Mouse (Mus musculus): ENCODE measurements around the gene Vsig10. TPM values are rescaled to one million over a fixed set of nuclear protein-coding genes. Genes with fewer than 3 reads are reported as not detected.
A peak's percentile ranks its signal among the peaks of the same experiment; 100 is the strongest.
"Not testable (repeated sequence)": the region's sequence is repeated elsewhere in the genome, so short reads cannot be mapped to it uniquely, and the experiment has no call there.

Vsig10 gene
- polyA plus RNA-seq, 1 experiment from 2014 or later = 1.8 TPM

- H3K4me3 ChIP-seq (replicated peaks) = no peak overlapping the region
- no peak overlapping the region for H3K4me2 ChIP-seq
- no peaks in the 10 kb centered on the region for H3K27me3 ChIP-seq (replicated peaks)
- H3K9me3 ChIP-seq (replicated peaks) = no peaks in the 10 kb centered on the region
- peaks cover 11% of the 10 kb centered on the region; the same call in 1 of the 2 replicates for H3K4me1 ChIP-seq
- ATAC-seq (ENCODE audit: low FRiP score) = no peak
- peaks cover 74% of the 10 kb centered on the region for H3K36me3 ChIP-seq
- H3K27ac ChIP-seq (replicated peaks) = no peak overlapping the region
- WGBS = 19% methylated on average over 8 of the region's 8 CpGs
- H3K9ac ChIP-seq (replicated peaks) = no peak overlapping the region
Observed at GRCm38 (mm10) chr5:117367206-117367605, 48.3 kb downstream of the Vsig10 start.

GRCm38 (mm10) chr5:117370592-117370991 is 51.7 kb downstream of the Vsig10 start:
- H3K9me3 ChIP-seq (replicated peaks) = no peaks in the 10 kb centered on the region
- no peak overlapping the region for H3K9ac ChIP-seq (replicated peaks)
- H3K27ac ChIP-seq (replicated peaks) = no peak overlapping the region
- no peak overlapping the region for H3K4me2 ChIP-seq
- peaks cover 86% of the 10 kb centered on the region for H3K36me3 ChIP-seq
- no peaks in the 10 kb centered on the region for H3K4me1 ChIP-seq
- no peak overlapping the region for H3K4me3 ChIP-seq (replicated peaks)
- 89% methylated on average over 10 of the region's 10 CpGs for WGBS
- ATAC-seq (ENCODE audit: low FRiP score) = no peak
- H3K27me3 ChIP-seq (replicated peaks) = no peaks in the 10 kb centered on the region

GRCm38 (mm10) chr5:117373418-117373817 is 54.5 kb downstream of the Vsig10 start:
- WGBS = 96% methylated on average over 9 of the region's 9 CpGs
- Histone ChIP-seq H3K9me3 (replicated peaks) (no peaks in the 10 kb centered on the region), H3K27ac (replicated peaks) (no peak overlapping the region), H3K36me3 (peaks cover 89% of the 10 kb centered on the region), H3K9ac (replicated peaks) (no peak overlapping the region), H3K4me1 (no peaks in the 10 kb centered on the region), H3K4me3 (replicated peaks) (no peak overlapping the region), H3K4me2 (no peak overlapping the region), H3K27me3 (replicated peaks) (no peaks in the 10 kb centered on the region)
- no peak for ATAC-seq (ENCODE audit: low FRiP score)

GRCm38 (mm10) chr5:117374372-117375049 is 55.6 kb downstream of the Vsig10 start:
- Histone ChIP-seq H3K4me1 (no peaks in the 10 kb centered on the region), H3K27me3 (replicated peaks) (no peaks in the 10 kb centered on the region), H3K9me3 (replicated peaks) (no peaks in the 10 kb centered on the region), H3K4me2 (no peak overlapping the region), H3K27ac (replicated peaks) (no peak overlapping the region), H3K9ac (replicated peaks) (no peak overlapping the region), H3K36me3 (peaks cover 86% of the 10 kb centered on the region), H3K4me3 (replicated peaks) (no peak overlapping the region)
- 93% methylated on average over 7 of the region's 7 CpGs for WGBS
- no peak for ATAC-seq (ENCODE audit: low FRiP score)

GRCm38 (mm10) chr5:117376331-117376761 is 57.5 kb downstream of the Vsig10 start:
- 84% methylated on average over 11 of the region's 11 CpGs for WGBS
- no peaks in the 10 kb centered on the region for H3K9me3 ChIP-seq (replicated peaks)
- no peak overlapping the region for H3K4me2 ChIP-seq
- no peaks in the 10 kb centered on the region for H3K4me1 ChIP-seq
- no peak for ATAC-seq (ENCODE audit: low FRiP score)
- H3K27me3 ChIP-seq (replicated peaks) = no peaks in the 10 kb centered on the region
- no peak overlapping the region for H3K9ac ChIP-seq (replicated peaks)
- peaks cover 90% of the 10 kb centered on the region for H3K36me3 ChIP-seq
- no peak overlapping the region for H3K27ac ChIP-seq (replicated peaks)
- no peak overlapping the region for H3K4me3 ChIP-seq (replicated peaks)

GRCm38 (mm10) chr5:117377731-117378130 is 58.8 kb downstream of the Vsig10 start:
- H3K27ac ChIP-seq (replicated peaks); H3K4me1 ChIP-seq; H3K4me2 ChIP-seq; H3K9me3 ChIP-seq (replicated peaks); H3K27me3 ChIP-seq (replicated peaks); H3K9ac ChIP-seq (replicated peaks); H3K4me3 ChIP-seq (replicated peaks); ATAC-seq (ENCODE audit: low FRiP score): not testable (repeated sequence)
- 93% methylated on average over 14 of the region's 14 CpGs for WGBS
- peaks cover 89% of the 10 kb centered on the region for H3K36me3 ChIP-seq

GRCm38 (mm10) chr5:117380199-117380598 is 61.3 kb downstream of the Vsig10 start:
- no peak for ATAC-seq (ENCODE audit: low FRiP score)
- Histone ChIP-seq H3K36me3 (peaks cover 81% of the 10 kb centered on the region), H3K27me3 (replicated peaks) (no peaks in the 10 kb centered on the region), H3K4me2 (no peak overlapping the region), H3K4me3 (replicated peaks) (no peak overlapping the region), H3K9me3 (replicated peaks) (no peaks in the 10 kb centered on the region), H3K27ac (replicated peaks) (no peak overlapping the region), H3K4me1 (no peaks in the 10 kb centered on the region), H3K9ac (replicated peaks) (no peak overlapping the region)
- WGBS = 87% methylated on average over 4 of the region's 4 CpGs

- H3K27ac ChIP-seq (replicated peaks) = no peak overlapping the region
- no peak for ATAC-seq (ENCODE audit: low FRiP score)
- H3K4me2 ChIP-seq = no peak overlapping the region
- H3K36me3 ChIP-seq = peaks cover 71% of the 10 kb centered on the region
- H3K4me3 ChIP-seq (replicated peaks) = no peak overlapping the region
- no peaks in the 10 kb centered on the region for H3K9me3 ChIP-seq (replicated peaks)
- H3K27me3 ChIP-seq (replicated peaks) = no peaks in the 10 kb centered on the region
- no peaks in the 10 kb centered on the region for H3K4me1 ChIP-seq
- WGBS = 90% methylated on average over 7 of the region's 7 CpGs
- H3K9ac ChIP-seq (replicated peaks) = no peak overlapping the region
Observed at GRCm38 (mm10) chr5:117381785-117382184, 62.9 kb downstream of the Vsig10 start.

- H3K27me3 ChIP-seq (replicated peaks) = no peaks in the 10 kb centered on the region
- no peak overlapping the region for H3K9ac ChIP-seq (replicated peaks)
- H3K9me3 ChIP-seq (replicated peaks) = no peaks in the 10 kb centered on the region
- no peak overlapping the region for H3K27ac ChIP-seq (replicated peaks)
- ATAC-seq (ENCODE audit: low FRiP score) = no peak
- H3K36me3 ChIP-seq = peaks cover 60% of the 10 kb centered on the region
- 77% methylated on average over 12 of the region's 12 CpGs for WGBS
- no peak overlapping the region for H3K4me3 ChIP-seq (replicated peaks)
- peaks cover 7% of the 10 kb centered on the region for H3K4me1 ChIP-seq
- H3K4me2 ChIP-seq = no peak overlapping the region
Observed at GRCm38 (mm10) chr5:117383198-117383597, 64.3 kb downstream of the Vsig10 start.

GRCm38 (mm10) chr5:117388296-117388751 is 69.4 kb downstream of the Vsig10 start:
- H3K9me3 ChIP-seq (replicated peaks) = no peaks in the 10 kb centered on the region
- peak; percentile 39; the same call in 1 of the 2 replicates for ATAC-seq (ENCODE audit: low FRiP score)
- peak overlapping the region; percentile 90 for H3K4me2 ChIP-seq
- peak overlapping the region; percentile 63 for H3K27ac ChIP-seq (replicated peaks)
- no peaks in the 10 kb centered on the region for H3K27me3 ChIP-seq (replicated peaks)
- WGBS = 12% methylated on average over 16 of the region's 16 CpGs
- peak overlapping the region; percentile 80 for H3K4me3 ChIP-seq (replicated peaks)
- peaks cover 19% of the 10 kb centered on the region for H3K36me3 ChIP-seq
- peaks cover 11% of the 10 kb centered on the region for H3K4me1 ChIP-seq
- H3K9ac ChIP-seq (replicated peaks) = peak overlapping the region; percentile 88

- ATAC-seq (ENCODE audit: low FRiP score) = peak; percentile 96
- Histone ChIP-seq H3K4me2 (peak within 1 kb of the TSS; percentile 90), H3K27me3 (replicated peaks) (no peaks in the 10 kb centered on the region), H3K27ac (replicated peaks) (peak within 1 kb of the TSS; percentile 63), H3K4me1 (peaks cover 11% of the 10 kb centered on the region), H3K4me3 (replicated peaks) (peak within 1 kb of the TSS; percentile 80), H3K9me3 (replicated peaks) (no peaks in the 10 kb centered on the region), H3K9ac (replicated peaks) (peak within 1 kb of the TSS; percentile 88), H3K36me3 (peaks cover 16% of the 10 kb centered on the region)
- WGBS = 2% methylated on average over 44 of the region's 44 CpGs
Observed at GRCm38 (mm10) chr5:117388877-117389276, 70.0 kb downstream of the Vsig10 start, which contains the start of gene Rfc5. Gene Rfc5 (minus strand): TSS chr5:117389047.

GRCm38 (mm10) chr5:117390895-117391294 is 72.0 kb downstream of the Vsig10 start:
- H3K4me3 ChIP-seq (replicated peaks) = no peak overlapping the region
- WGBS = 100% methylated on average over 1 of the region's 1 CpGs
- no peak overlapping the region for H3K27ac ChIP-seq (replicated peaks)
- H3K9me3 ChIP-seq (replicated peaks) = no peaks in the 10 kb centered on the region
- H3K4me2 ChIP-seq = no peak overlapping the region
- H3K9ac ChIP-seq (replicated peaks) = no peak overlapping the region
- no peaks in the 10 kb centered on the region for H3K27me3 ChIP-seq (replicated peaks)
- H3K36me3 ChIP-seq = no peaks in the 10 kb centered on the region
- peaks cover 11% of the 10 kb centered on the region for H3K4me1 ChIP-seq
- no peak for ATAC-seq (ENCODE audit: low FRiP score)

Data from neural tube, embryonic 15.5 days (tissue).